Mouse (Mus musculus) thymus, postnatal 10 days (tissue): Measurements from ENCODE around the gene Dcdc2a.

ENCODE experiments used
- DNase-seq, 2 experiments: peaks; one replicate each; pipeline ENCODE4 v3.0.0; 2021; ENCODE audit warnings: low spot score in 2 of 2

The Dcdc2a gene

DNA sequence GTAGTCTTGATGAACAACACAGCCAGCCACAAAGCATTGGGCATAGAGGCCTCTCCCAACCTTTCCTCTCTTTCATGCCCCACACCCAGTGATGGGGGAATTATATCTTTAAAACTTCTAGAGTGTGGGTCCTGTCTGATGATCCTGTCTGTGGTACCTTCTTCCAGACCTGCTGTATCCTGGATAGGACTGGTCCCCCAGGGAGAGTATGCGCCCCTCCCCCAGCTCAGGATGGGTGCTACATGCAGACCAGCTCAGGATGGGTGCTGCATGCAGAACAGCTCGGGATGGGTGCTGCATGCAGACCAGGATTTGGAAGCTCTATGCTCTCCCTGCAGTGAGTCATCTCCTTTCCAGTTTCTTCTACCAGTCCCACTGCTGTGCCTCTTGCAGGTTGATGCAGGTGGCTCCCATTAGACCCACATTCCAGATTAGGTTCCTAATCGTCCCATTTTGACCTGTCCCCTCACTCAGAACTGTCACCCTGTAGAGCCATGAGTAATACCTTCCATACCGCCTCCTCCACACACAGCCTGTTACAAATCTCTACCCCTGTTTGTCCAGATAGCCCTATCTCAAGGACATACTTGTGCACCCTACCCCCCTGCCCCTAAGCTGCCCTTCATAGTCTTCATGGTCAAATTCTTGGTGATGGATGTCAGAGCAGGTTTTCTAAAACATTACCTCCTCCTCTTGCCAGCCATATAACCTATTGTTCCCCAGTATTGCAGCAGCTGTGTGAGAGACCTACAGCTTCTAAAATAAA, 122.6 kb downstream of the Dcdc2a start:
- no peak for DNase-seq

DNA sequence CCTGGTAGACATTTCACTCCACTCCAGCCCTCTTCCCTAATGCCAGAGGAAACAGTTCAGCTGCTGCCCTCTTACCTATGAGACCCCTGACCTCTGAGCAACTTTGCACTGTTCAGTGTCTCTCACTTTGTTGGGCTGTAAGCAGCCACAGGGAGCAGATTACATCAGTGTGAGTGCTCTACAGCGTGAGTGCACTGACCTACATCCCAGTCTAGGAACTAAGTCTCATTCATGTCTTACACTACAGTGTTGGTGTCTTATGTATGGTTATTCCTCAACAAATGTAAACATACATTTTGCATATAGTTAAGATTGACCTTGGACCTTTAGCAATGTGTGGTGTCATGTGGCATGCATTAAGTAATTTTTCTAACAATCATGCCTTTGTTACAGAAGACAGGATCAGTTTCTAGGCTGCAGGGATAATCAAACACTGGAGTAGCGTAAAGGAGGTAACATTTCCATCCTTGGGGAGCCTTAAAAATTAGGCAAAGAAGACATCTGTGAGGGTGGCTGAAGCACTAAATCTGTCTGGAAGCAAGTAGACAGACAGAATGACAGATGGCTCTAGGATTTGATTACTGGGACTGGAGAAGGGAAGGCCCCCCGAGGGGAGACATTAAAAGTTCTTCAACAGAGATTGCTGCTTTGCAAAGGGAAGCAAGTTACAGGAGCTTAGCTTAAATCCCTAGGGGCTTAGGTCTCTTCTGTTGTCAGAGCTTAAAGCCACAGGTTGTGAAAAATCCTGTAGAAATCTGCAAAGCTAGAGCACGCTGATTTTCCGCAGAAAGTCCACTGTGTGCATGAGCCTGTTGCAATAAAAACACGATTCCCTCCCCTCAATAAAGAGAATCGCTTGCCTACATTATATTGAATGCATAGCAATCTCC, 130.9 kb downstream of the Dcdc2a start:
- no peak for DNase-seq

DNA sequence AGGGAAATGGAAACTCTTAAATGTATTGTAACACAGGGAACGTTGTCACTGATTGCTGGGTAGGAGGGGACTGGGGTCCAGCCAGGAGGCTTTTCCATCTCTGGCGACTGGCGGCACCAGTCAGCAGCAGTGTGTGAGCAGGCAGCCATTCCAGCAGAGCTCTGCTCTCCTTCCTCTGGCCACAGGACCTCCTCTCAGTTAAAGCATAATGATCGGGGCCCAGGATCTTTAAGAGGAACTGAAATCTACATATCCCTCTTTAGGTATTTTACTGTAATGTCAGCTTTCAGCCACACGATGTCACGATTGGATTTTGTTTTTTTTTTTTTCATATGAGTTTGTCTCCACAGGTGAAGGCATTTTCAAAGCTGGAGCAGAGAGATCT, 131.5 kb downstream of the Dcdc2a start:
- DNase-seq = no peak

DNA sequence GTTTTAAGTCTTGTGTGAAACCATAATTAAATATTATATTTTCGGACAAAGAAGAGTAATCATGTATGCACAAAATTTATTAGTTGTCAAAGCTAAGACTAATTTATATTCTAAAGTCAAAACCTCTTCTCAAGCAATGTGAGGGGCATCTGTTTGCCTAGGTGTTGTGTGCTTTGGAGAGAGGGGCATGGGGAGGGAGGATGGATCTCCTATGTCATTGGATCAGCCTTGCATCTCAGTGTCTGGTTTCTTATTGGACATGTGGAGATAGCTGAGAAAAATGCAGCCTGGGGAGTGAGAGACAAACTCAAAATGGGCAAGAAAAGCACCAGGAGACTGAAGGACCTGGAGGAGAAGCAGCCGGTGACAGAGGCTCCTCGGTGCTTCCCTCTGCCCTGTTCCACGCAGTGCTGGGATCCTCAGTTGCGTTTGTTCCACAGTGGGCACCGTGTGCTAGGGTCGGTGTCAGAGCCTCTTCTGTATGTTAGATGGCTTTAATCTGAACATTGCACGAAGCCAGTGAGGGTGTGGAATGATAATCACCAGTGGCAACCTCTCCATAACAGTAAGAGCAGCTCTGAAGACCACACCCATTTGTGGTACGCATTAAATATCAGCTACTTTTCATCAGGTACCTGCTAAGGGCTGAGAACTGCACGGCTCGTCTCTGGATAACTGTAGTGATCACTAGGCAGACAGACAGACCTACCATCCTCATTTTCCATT, 133.8 kb downstream of the Dcdc2a start:
- DNase-seq = no peak

DNA sequence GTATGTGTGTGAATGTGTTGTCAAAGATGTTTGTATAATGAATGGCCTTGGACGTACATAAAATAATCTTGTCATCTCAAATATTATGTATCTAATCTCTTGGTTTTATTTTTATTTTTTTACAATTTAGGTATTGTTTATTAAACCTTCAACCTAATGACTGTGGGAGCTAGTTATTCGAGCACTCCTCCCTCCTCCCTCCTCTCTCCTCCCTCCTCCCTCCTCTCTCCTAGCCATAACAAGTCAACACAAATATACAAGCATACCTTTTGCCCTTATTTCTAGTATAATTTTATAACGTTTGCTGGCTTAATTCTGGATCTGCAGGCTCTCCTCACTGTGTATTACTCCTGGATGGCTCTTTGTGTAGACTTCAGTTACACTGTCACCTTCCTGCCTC, 134.4 kb downstream of the Dcdc2a start:
- DNase-seq = no peak

DNA sequence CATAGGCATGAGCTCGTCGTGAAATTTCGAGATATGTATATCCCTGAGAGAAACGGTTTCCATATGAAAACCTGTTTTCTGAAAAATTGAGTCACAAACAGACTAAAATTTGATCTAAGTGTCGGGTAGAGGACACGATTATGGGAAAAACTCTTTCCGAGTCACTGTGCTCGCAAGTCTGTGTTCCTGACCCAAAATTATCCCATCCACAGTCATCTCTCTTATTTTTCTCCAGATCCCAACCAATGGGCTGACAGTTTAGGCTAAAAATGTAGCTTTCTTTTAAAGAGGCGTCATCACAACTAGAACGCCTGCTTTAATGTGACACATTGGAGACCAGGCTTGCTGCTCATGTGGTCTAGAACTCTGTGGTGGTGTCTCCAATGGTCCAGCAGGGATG, 139.9 kb downstream of the Dcdc2a start:
- DNase-seq = no peak

DNA sequence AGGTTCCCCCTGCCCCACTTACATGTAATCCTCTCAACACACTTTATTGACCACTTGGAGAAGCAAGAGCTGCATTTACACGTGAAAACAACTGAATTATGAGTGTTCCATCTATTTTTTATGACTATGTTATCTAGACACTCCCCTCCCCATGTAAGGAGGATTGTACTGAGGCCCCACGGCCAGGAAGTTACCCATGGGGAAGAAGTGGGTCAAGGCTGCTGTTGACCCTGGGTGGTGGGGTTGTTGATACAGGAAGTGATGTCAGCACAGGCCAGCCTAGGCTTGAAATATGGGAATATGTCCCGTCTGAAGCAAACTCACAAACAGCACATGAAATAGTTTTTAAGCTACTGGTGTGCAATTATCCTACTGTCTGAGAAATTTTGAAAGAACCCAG, 144.1 kb downstream of the Dcdc2a start:
- no peak for DNase-seq

DNA sequence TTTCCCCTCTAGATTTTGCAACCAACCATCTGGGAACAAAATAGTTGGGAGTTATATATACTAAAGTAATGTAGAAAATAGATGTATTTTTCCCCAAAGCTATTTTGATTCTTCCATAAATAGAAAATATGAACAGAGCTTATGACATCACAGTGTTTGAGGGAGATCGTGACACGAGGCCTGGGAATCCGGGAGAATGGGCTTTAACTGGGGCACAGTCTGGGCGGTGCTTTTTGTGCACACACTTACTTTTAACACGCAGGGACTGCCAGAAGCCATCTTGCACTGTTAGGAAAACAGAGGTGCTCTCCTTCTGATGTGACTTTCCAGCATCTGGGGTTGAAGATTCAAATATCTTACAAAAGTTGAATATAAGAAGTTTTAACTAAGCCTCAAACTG, 151.1 kb downstream of the Dcdc2a start:
- DNase-seq = no peak

DNA sequence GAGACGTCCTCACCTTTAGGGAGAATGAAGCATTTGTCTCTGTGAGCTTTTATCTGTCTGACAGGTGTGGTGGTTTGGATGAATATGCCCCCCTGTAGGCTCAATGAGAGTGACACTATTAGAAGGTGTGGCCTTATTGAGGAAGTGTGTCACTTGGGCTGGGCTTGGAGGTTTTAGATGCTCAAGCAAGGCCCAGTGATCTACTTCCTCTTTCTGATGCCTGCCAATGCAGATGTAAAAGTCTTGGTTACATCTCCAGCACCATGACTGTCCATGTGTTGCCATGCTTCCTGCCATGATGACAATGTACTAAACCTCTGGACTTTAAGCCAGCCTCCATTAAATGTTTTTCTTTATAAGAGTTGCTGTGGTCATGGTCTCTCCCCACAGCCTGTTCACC, 162.6 kb downstream of the Dcdc2a start:
- DNase-seq = no peak

DNA sequence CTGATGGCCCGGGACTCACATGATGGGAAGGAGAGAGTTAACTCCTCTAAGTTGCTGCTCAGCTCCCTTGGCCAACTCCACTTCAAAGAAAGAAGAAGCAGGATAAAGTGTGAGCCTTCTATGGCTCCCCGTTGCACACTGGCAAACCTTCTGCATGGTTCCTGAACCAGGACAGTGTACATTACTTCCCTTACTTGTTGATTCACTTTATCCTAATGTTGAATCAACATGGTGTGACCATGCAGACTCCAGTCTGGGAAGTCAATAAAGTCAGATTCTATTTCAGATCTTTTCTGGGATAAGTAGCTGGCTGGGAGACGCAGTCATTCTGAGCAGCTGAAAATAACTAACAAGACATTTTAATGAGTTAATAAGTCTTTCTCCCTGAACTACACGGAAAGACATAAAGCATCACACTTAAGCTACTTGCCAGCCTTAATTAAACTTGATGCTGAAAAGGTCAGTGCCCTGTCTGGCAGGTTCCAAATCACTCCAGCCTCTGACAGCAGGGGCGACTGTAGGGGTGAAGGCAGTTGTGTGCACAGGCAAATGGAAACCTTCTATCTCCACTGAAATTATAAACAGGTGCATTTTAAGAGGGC, 164.5 kb downstream of the Dcdc2a start:
- DNase-seq = no peak

DNA sequence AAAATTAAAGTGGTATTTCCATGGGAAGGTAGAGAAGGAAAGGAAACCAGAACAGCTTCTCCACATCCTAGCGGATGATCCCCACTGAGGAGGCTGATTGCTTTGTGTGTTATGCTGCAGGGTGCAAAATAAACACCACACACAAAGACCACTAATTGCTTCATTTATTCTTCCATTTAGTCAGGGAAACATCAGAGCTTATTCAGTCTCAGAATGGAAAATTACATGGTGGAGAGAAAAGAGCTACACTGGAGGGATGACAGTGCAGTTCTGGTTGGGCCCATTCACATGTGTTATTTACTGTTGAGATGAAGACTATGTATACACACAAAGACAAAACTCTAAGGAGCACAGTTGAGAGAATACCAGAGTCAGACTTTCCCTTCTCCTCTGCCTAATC, 196.1 kb downstream of the Dcdc2a start:
- no peak for DNase-seq

DNA sequence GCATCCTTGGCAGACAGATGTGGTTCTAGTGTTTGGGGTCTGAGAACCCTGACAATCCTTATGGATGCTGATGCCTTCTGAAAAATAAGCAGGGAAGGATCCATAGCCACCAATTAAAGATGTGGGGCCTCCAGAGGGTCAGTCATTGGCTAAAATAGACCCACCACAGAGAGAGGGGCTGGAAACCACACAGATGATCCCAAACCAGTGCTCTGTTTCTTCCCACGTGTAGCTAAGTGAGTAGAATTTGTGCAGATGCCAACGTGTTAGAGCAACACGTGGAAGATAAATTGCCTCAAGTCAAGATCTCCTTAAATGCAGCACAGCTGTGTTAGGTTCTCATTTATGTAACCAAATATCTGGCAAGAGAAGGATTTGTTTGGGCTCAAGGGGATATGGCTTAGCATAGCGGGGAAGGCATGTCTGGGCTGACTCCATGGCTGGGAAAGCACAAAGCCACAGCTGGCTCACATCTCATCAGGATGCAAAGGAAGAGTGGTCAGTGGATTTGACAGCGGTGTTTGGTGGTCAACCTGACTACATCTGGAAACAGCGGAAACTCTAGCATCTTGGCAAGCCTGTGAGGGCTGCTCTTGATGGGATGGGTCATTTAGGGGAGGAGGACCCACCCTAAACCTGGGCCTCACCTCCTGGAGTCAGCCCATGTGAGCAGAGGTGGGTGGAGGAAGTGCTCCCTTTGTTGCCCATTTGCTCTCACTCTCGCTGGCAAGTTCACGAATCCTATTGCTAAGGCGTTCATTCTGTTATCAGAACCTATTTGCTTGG, 198.9 kb downstream of the Dcdc2a start:
- no peak for DNase-seq

DNA sequence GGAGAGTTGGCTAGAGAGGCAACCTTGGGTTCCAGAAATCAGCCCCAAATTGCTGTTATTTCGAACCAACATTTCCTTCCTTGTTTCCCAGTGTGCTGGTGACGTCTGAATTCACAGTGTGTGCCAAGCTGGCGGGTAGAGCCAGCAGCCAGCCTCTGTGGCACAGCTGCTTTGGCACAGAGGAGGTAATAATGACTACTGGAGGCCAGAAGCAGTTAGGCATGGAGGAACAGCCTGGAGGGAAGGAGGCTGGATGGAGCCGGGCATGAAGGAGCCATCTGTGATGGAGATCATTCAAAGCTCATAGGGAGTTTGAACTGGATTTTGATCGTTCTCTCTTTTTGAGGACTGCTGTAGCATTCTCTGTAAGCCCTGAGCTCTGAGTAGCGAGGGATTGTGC, 201.8 kb downstream of the Dcdc2a start:
- no peak for DNase-seq
